Mouse (Mus musculus) lung, adult 2 months (tissue): Measurements from ENCODE around the gene Ccser1.

Source experiments
- CTCF ChIP-seq: fragments of 200-500 bp; IDR thresholded peaks from 2 replicates; pipeline ENCODE4 v1.5.1; 2011; ENCODE audit warnings: mild to moderate bottlenecking, low read length, control low read depth; ENCODE audit not compliant: insufficient read depth
- POLR2A ChIP-seq: fragments of 200-500 bp; IDR thresholded peaks from 2 replicates; pipeline ENCODE4 v1.6.1; 2011; ENCODE audit warnings: low read depth, mild to moderate bottlenecking, control low read depth, low read length, borderline replicate concordance; ENCODE audit errors: extremely low read depth

GRCm38 (mm10) chr6:61431726-61431984, 251.5 kb downstream of the Ccser1 start:
- TF ChIP-seq POLR2A, result no peak
- TF ChIP-seq CTCF, result no peak
